Mouse (Mus musculus): Measurements from ENCODE around the gene Fam163a.

- no peak for TF ChIP-seq CTCF (IDR thresholded peaks at IDR 0.05)
- no peak for TF ChIP-seq EP300 (IDR thresholded peaks at IDR 0.05)
Observed at GRCm38 (mm10) chr1:156027849-156028248, 177.0 kb downstream of the Fam163a start.
